Mouse (Mus musculus): ENCODE measurements around the gene Acot12. TPM values are rescaled to one million over a fixed set of nuclear protein-coding genes. Genes with fewer than 3 reads are reported as not detected.
A peak's percentile ranks its signal among the peaks of the same experiment; 100 is the strongest.

Gene Acot12
- polyA plus RNA-seq, 1 experiment from 2014 or later = not detected

- 91% methylated on average over 6 of the region's 6 CpGs for WGBS
- Histone ChIP-seq H3K4me1 (ENCODE audit: insufficient read depth) (no peaks in the 10 kb centered on the region), H3K27me3 (ENCODE audit: insufficient read depth, low read length) (no peaks in the 10 kb centered on the region), H3K36me3 (ENCODE audit: insufficient read depth) (peaks cover 70% of the 10 kb centered on the region), H3K9me3 (ENCODE audit: low read depth, low read length) (no peaks in the 10 kb centered on the region), H3K9ac (no peak overlapping the region), H3K27ac (ENCODE audit: low read depth) (no peak overlapping the region), H3K4me3 (ENCODE audit: low read depth, low read length) (no peak overlapping the region), H3K4me2 (no peak overlapping the region)
- ATAC-seq (ENCODE audit: insufficient read depth) = no peak
- no peak for TF ChIP-seq CTCF (IDR thresholded peaks at IDR 0.05; ENCODE audit: low read depth)
- no peak for DNase-seq
These were observed 55.6 kb downstream of the Acot12 start for GRCm38 (mm10) chr13:91796916-91797315.

- Histone ChIP-seq H3K9me3 (ENCODE audit: low read depth, low read length) (no peaks in the 10 kb centered on the region), H3K36me3 (ENCODE audit: insufficient read depth) (peaks cover 70% of the 10 kb centered on the region), H3K27ac (ENCODE audit: low read depth) (no peak overlapping the region), H3K4me3 (ENCODE audit: low read depth, low read length) (no peak overlapping the region), H3K4me2 (no peak overlapping the region), H3K9ac (no peak overlapping the region), H3K27me3 (ENCODE audit: insufficient read depth, low read length) (no peaks in the 10 kb centered on the region), H3K4me1 (ENCODE audit: insufficient read depth) (no peaks in the 10 kb centered on the region)
- ATAC-seq (ENCODE audit: insufficient read depth) = no peak
- TF ChIP-seq CTCF (IDR thresholded peaks at IDR 0.05; ENCODE audit: low read depth) = no peak
- 87% methylated on average over 10 of the region's 10 CpGs for WGBS
- no peak for DNase-seq
These were observed 56.1 kb downstream of the Acot12 start for GRCm38 (mm10) chr13:91797442-91797841.

- ATAC-seq (ENCODE audit: insufficient read depth) = no peak
- Histone ChIP-seq H3K9ac (no peak overlapping the region), H3K4me2 (no peak overlapping the region), H3K9me3 (ENCODE audit: low read depth, low read length) (no peaks in the 10 kb centered on the region), H3K4me3 (ENCODE audit: low read depth, low read length) (no peak overlapping the region), H3K4me1 (ENCODE audit: insufficient read depth) (no peaks in the 10 kb centered on the region), H3K36me3 (ENCODE audit: insufficient read depth) (peaks cover 65% of the 10 kb centered on the region), H3K27ac (ENCODE audit: low read depth) (no peak overlapping the region), H3K27me3 (ENCODE audit: insufficient read depth, low read length) (no peaks in the 10 kb centered on the region)
- DNase-seq = no peak
- TF ChIP-seq CTCF (IDR thresholded peaks at IDR 0.05; ENCODE audit: low read depth) = no peak
- 82% methylated on average over 5 of the region's 5 CpGs for WGBS
These were observed 60.4 kb downstream of the Acot12 start for GRCm38 (mm10) chr13:91801726-91802125.

GRCm38 (mm10) chr13:91807155-91807839 lies 66.0 kb downstream of the Acot12 start, which contains the start of gene Zcchc9:
TSS of gene Zcchc9 (minus strand) at chr13:91807705.
- Histone ChIP-seq H3K4me2 (peak within 1 kb of the TSS; percentile 75), H3K9me3 (ENCODE audit: low read depth, low read length) (no peaks in the 10 kb centered on the region), H3K27ac (ENCODE audit: low read depth) (peak within 1 kb of the TSS; percentile 95), H3K4me1 (ENCODE audit: insufficient read depth) (no peaks in the 10 kb centered on the region; the same call in 1 of the 2 replicates), H3K9ac (peak within 1 kb of the TSS; percentile 95), H3K36me3 (ENCODE audit: insufficient read depth) (peaks cover 17% of the 10 kb centered on the region), H3K27me3 (ENCODE audit: insufficient read depth, low read length) (no peaks in the 10 kb centered on the region), H3K4me3 (ENCODE audit: low read depth, low read length) (peak within 1 kb of the TSS; percentile 90)
- DNase-seq = peak; percentile 95
- ATAC-seq (ENCODE audit: insufficient read depth) = peak; percentile 99
- WGBS = under 1% methylated on average over 50 of the region's 50 CpGs
- TF ChIP-seq CTCF (IDR thresholded peaks at IDR 0.05; ENCODE audit: low read depth) = peak; percentile 33

- Histone ChIP-seq H3K4me1 (ENCODE audit: insufficient read depth) (no peaks in the 10 kb centered on the region; the same call in 1 of the 2 replicates), H3K9me3 (ENCODE audit: low read depth, low read length) (no peaks in the 10 kb centered on the region), H3K9ac (peak overlapping the region; percentile 95), H3K4me3 (ENCODE audit: low read depth, low read length) (peak overlapping the region; percentile 90), H3K27ac (ENCODE audit: low read depth) (peak overlapping the region; percentile 95), H3K36me3 (ENCODE audit: insufficient read depth) (peaks cover 17% of the 10 kb centered on the region), H3K27me3 (ENCODE audit: insufficient read depth, low read length) (no peaks in the 10 kb centered on the region), H3K4me2 (peak overlapping the region; percentile 75)
- ATAC-seq (ENCODE audit: insufficient read depth) (peak; percentile 18; the same call in 1 of the 2 replicates), DNase-seq (peak; percentile 50)
- WGBS = 14% methylated on average over 20 of the region's 20 CpGs
- TF ChIP-seq CTCF (IDR thresholded peaks at IDR 0.05; ENCODE audit: low read depth) = no peak
These were observed 66.7 kb downstream of the Acot12 start for GRCm38 (mm10) chr13:91807874-91808575.

GRCm38 (mm10) chr13:91809476-91809875 lies 68.2 kb downstream of the Acot12 start:
- no peaks in the 10 kb centered on the region; the same call in 1 of the 2 replicates for H3K4me1 ChIP-seq (ENCODE audit: insufficient read depth)
- 33% methylated on average over 2 of the region's 2 CpGs for WGBS
- peak; percentile 78 for DNase-seq

GRCm38 (mm10) chr13:91814670-91815069 lies 73.4 kb downstream of the Acot12 start:
- 91% methylated on average over 5 of the region's 5 CpGs for WGBS
- TF ChIP-seq CTCF (IDR thresholded peaks at IDR 0.05; ENCODE audit: low read depth) = no peak
- H3K27me3 ChIP-seq (ENCODE audit: insufficient read depth, low read length) = no peaks in the 10 kb centered on the region
- ATAC-seq (ENCODE audit: insufficient read depth) (no peak), DNase-seq (no peak)
- H3K4me2 ChIP-seq = no peak overlapping the region
- 0 out of 2 replicates have a peak, but pooled peaks cover 6% of the 10 kb centered on the region for H3K9me3 ChIP-seq (ENCODE audit: low read depth, low read length)
- H3K36me3 ChIP-seq (ENCODE audit: insufficient read depth) = no peaks in the 10 kb centered on the region
- H3K27ac ChIP-seq (ENCODE audit: low read depth) = no peak overlapping the region
- no peaks in the 10 kb centered on the region for H3K4me1 ChIP-seq (ENCODE audit: insufficient read depth)
- H3K4me3 ChIP-seq (ENCODE audit: low read depth, low read length) = no peak overlapping the region
- no peak overlapping the region for H3K9ac ChIP-seq

More at GRCm38 (mm10) chr13:91809476-91809875, 68.2 kb downstream of the Acot12 start:
- H3K4me2 ChIP-seq = no peak overlapping the region
- H3K4me3 ChIP-seq (ENCODE audit: low read depth, low read length) = no peak overlapping the region
- H3K27ac ChIP-seq (ENCODE audit: low read depth) = no peak overlapping the region
- no peak overlapping the region for H3K9ac ChIP-seq
- H3K27me3 ChIP-seq (ENCODE audit: insufficient read depth, low read length) = no peaks in the 10 kb centered on the region
- ATAC-seq (ENCODE audit: insufficient read depth) = no peak
- H3K9me3 ChIP-seq (ENCODE audit: low read depth, low read length) = 0 out of 2 replicates have a peak, but pooled peaks cover 6% of the 10 kb centered on the region
- TF ChIP-seq CTCF (IDR thresholded peaks at IDR 0.05; ENCODE audit: low read depth) = peak; percentile 58
- peaks cover 13% of the 10 kb centered on the region for H3K36me3 ChIP-seq (ENCODE audit: insufficient read depth)
